Mouse (Mus musculus) adrenal gland, adult 18-20 months (tissue): ENCODE measurements around the gene Obox8. TPM values are rescaled to one million over a fixed set of nuclear protein-coding genes. Genes with fewer than 3 reads are reported as not detected.

Source experiments
- DNase-seq, 2 experiments: peaks; one replicate each; pipeline ENCODE4 v3.0.0; 2021 to 2022; ENCODE audit warnings: low spot score in 2 of 2
- long read RNA-seq, 2 experiments: library from polyadenylated mRNA; stranded (forward); transcript quantifications; one replicate each; pipeline ENCODE4 v2.0.0; 2021
- total RNA-seq, 2 experiments: library from RNA; stranded (reverse); gene quantifications; 1 replicate in 1 of 2; 2 replicates in 1 of 2; pipeline ENCODE4 v1.2.3; 2021

Obox8 gene
- total RNA-seq = not detected
- long read RNA-seq, experiment 1 = 0 reads
- long read RNA-seq, experiment 2 = 0 reads

DNA sequence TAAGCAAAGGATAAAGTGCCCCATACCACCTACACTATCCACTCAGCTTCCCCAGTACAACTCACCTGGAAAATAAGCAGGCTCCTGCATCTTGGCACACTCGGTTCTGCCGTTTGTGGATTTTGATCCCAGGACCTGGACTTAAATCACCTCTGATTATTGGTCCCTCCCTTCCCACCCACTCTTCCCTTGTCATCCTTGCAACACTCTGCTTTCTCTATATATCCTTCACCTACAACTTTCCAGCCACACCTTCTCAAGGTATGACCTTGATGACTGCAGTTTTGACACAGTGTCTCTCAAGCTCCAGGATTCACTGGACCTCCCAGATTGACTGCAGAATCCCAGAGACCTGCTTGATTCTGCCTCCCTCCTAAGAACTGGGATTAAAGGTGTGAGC is at the start of gene Obox8:
Gene Obox8 (minus strand): TSS at position 101 of the 400 bp plus-strand sequence.
- DNase-seq = no peak

DNA sequence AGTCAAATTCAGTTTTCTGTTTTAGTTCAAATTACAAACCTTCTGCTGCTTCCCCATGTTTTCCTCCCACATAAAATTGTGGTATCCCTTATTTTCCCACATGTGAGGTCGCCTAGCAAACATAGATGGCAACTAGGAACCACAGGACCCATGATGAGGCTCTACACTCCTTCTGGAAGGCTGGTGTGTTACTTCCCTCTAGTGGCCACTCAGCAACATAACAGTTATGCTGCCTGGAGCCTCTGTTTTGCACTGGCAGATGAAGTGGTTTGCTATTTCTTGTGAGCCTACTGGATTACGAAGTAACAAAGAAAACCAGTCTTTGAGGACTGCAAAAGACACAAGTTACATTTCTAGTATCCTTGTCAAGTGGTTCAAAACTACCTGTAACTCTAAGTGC is 16.1 kb downstream of the Obox8 start:
- no peak for DNase-seq

DNA sequence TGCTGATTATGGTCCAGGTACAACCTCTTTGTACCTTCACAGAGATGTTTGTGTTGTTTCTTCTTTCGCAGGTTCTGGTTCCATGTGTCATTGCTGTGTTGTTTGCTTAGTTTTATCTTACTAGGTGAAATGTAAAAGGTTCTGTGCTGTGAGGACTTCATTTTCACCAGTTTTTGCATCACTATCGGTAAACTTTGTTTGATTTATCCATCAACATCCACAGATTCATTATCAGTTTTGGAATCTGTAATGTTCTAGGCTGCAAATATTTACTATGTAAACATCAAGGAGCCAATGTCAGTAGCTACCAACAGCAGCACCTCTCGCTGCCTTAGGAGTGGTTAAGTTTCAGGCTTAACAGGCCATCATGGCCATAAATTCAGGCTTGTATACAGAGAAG is 24.7 kb downstream of the Obox8 start:
- no peak for DNase-seq

DNA sequence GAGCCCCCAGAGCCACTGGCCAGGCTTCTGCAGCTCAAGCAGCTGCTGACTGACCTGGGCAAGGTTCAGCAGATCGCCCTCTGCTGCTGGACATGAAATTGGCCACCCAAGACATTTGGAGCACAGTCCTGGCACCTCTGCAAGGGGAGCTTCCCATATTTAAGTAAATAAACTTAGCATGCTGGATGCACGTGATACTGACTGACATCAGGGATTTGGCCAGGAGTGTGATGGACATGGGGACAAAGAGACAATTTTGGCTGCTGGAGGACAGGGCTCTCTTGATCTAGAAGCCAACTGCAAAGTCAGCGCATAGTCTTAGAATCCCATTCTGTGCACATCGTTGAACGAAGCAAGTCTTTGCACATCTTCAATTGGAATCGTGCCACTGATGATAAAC is 25.8 kb downstream of the Obox8 start:
- DNase-seq = no peak

Other genes starting within 250 kb of the Obox8 start
- not detected for gene Sult2a3, start 210.5 kb downstream of the Obox8 start, total RNA-seq
- not detected for gene Sult2a6, start 78.7 kb downstream of the Obox8 start, total RNA-seq
- not detected for gene Sult2a8, start 113.2 kb upstream of the Obox8 start, total RNA-seq
- not detected for gene Sult2a7, start 160.7 kb upstream of the Obox8 start, total RNA-seq
- not detected for gene Vmn1r90, start 229.9 kb upstream of the Obox8 start, total RNA-seq